Mouse (Mus musculus): ENCODE measurements at regions not wholly inside any gene's neighbourhood (a gene's known extent, or its start where the extent isn't known, plus 50 kb on each side); places are given as distances from the start of the nearest gene placed in this dataset.

DNA sequence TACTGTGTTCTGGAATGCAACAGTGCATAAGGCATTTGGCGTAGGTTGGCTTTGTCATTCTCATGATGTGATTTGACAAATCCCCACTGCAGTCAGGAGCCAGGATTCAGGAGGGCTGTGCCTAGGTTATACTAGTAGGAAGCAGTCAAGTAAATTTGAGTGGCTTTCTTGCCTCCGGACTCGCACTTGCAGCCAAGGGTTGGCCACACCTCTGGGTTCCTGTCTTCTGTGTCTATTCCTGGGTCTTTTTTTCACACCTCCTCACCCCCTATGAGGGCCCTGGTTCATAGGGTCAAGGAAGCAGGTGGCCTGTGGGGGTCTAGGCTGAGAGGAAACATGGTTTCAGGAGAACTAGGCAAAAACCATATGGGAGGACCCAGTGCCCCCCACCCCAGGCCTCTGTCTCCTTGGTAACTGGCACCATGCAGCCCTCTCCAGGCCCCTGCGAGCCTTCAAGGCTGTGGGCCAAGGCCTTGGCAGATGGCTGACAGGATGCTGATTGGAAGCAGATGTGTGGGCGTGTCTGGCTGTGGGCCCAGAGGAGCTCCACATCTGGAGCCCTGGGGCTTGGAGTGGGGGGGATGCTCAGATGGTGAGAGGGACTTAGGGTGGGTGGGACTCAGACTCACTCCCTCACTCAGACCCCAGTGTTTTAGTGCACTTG is 195.7 kb downstream of the Rgs3 start:
- peak; percentile 65 for ATAC-seq (replicated peaks; ENCODE audit: low read depth, poor library complexity, severe bottlenecking)

- peak; percentile 67 for ATAC-seq (replicated peaks; ENCODE audit: low read depth, poor library complexity, severe bottlenecking)
Measured at GRCm38 (mm10) chr4:62756721-62757206, 197.1 kb downstream of the Rgs3 start.

GRCm38 (mm10) chr4:62760748-62761604 is 201.3 kb downstream of the Rgs3 start:
- no peak for ATAC-seq (replicated peaks; ENCODE audit: low read depth, poor library complexity, severe bottlenecking)

DNA sequence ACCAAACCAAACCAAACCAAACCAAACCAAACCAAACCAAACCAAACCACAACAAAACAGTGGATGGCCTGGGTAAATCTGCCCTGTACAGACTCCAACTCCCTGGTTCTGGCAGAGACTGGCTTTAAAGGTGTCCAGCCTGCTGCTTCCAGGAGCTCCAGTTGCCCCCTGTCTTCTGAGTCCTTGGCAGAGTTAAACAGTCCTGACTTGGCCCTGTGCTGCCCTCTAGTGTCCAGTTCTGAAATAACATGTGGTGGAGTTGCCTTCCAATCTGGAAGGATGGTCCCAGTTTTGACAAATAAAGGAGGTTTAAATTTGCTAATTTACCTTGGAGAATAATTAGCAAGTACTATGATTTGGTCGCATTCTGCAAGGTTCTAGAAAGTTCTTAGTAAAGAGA is 202.0 kb downstream of the Rgs3 start:
- peak; percentile 45 for ATAC-seq (replicated peaks; ENCODE audit: low read depth, poor library complexity, severe bottlenecking)

DNA sequence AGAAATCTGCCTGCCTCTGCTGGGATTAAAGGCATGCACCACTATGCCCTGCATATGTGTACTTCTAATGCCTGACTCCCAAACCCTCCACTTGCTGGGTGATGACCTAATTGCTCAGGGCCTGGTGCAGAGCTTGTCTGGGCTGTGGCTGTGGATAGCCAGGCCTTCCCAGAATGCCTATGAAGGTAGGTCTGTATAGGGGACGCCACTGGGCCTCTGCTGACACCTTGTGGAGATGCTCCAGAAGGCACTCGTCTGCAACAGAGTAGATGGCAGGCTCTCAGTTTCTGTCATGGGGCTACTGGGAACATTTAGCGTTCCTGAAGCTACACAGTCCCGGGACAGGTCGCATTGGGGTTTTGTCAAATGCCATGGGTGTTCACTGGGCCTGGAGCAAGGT is 201.4 kb upstream of the Zfp618 start:
- ATAC-seq (replicated peaks; ENCODE audit: low read depth, poor library complexity, severe bottlenecking), result peak; percentile 95

- no peak for ATAC-seq (replicated peaks; ENCODE audit: low read depth, poor library complexity, severe bottlenecking)
Measured at GRCm38 (mm10) chr4:62769469-62770234, 195.7 kb upstream of the Zfp618 start.

- peak; percentile 85 for ATAC-seq (replicated peaks; ENCODE audit: low read depth, poor library complexity, severe bottlenecking)
Measured at GRCm38 (mm10) chr4:62775005-62775609, 190.3 kb upstream of the Zfp618 start.

GRCm38 (mm10) chr4:62776881-62777280 is 188.5 kb upstream of the Zfp618 start:
- ATAC-seq (replicated peaks; ENCODE audit: low read depth, poor library complexity, severe bottlenecking), result no peak

DNA sequence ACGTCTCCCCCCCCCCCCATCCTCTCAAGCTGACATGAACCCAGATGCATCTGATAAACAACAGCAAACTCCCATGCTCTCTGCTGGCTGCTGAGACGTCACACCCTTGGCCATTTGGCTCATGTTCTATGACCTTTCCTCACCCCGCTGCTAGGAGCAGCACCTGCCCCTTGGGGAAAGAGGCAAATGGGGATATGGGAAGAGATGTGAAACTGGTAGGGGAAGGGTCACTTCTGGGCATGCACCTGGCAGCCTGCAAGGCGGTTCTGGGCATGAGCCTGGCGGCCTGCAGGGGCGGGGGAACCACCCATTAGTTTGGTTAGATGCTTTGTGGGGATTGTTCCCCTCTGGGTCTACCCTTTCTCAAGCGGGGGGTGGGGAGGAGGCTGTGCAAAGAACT is 187.9 kb upstream of the Zfp618 start:
- ATAC-seq (replicated peaks; ENCODE audit: low read depth, poor library complexity, severe bottlenecking), result no peak

DNA sequence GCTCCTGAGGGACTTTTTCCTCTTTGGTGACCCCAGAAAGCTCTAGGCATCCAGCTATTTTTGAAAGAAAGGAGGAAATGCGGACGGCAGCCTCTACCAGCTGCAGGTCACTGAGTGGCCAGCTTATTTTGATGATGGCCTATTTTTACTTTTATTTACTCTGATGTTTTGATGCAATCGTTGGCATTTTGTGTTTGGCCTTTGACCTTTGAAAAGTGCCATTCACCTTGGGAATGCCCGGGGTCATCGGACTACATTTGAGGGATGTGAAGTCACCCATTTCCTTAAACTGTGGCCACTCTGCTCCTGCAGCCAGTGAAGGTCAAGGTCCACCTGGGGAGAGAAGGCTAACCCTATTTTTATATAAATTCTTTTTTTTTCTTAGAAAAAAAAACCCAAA is 186.8 kb upstream of the Zfp618 start:
- no peak for ATAC-seq (replicated peaks; ENCODE audit: low read depth, poor library complexity, severe bottlenecking)

DNA sequence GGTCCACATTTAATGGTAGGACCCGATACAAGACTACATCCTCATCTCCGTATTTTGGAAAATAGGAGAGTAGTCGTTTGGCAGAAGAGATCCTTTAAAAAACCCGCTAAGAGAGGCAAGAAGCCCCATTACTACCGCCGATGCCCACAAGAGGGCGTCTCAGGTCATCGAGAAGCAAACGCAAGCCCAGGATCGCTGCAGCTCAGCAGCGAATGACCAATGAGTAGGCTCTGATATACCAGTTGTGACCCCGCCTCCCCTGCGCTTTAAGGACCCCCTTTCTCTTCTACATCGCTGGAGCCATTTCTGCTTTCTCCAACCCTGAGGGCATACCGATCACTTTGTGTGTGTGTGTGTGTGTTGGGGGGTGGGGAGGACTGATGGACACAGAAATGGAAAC is 185.0 kb upstream of the Zfp618 start:
- ATAC-seq (replicated peaks; ENCODE audit: low read depth, poor library complexity, severe bottlenecking), result peak; percentile 90

- 0 out of 2 replicates have a peak, but pooled peaks have one; percentile 6 for ATAC-seq (replicated peaks; ENCODE audit: low read depth, poor library complexity, severe bottlenecking)
Measured at GRCm38 (mm10) chr4:62780837-62781236, 184.5 kb upstream of the Zfp618 start.

DNA sequence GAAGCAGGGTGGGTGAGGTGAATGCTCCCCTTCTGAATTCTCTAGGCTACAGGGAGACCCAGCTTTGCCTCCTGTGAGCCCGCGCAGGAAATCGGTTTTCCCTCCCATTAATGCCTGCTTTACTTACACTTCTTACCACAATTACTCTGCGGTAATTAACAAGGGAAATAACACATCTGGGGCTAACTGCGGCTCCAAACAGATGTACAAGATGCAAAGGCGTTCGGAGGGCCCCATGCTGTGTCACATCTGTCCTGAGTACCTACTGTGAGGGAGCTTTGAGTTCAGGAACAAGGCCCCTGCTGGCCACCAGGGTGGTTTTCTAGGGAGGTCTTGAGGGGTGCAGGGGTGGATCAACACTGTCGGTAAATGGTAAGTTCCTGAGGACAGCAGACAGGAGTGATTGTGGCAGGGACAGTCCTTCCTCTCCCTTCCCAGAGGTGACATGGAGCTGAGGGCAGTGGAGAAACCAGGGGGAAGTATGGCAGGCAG is 184.0 kb upstream of the Zfp618 start:
- peak; percentile 31 for ATAC-seq (replicated peaks; ENCODE audit: low read depth, poor library complexity, severe bottlenecking)

- no peak for ATAC-seq (replicated peaks; ENCODE audit: low read depth, poor library complexity, severe bottlenecking)
Measured at GRCm38 (mm10) chr4:62785711-62786110, 179.7 kb upstream of the Zfp618 start.

DNA sequence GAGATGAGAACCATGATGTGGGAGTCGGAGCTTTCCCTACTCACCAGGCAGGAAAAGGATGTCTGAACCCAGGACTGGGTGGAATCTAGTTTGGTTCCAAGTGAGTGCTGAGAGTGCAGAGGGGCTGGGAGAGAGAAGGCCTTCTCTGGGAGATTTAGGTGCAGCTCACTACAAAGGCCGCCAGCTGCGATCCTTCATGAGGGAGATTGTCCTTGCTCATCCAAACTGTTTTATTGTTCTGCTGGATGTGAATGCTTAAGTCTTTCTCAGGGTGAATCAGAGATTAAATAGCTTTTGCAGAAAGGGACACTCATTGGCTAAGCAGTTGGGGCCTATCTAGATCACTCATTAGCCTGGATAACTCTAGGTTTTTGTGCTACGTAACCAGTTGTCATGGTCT is 175.7 kb upstream of the Zfp618 start:
- no peak for ATAC-seq (replicated peaks; ENCODE audit: low read depth, poor library complexity, severe bottlenecking)

DNA sequence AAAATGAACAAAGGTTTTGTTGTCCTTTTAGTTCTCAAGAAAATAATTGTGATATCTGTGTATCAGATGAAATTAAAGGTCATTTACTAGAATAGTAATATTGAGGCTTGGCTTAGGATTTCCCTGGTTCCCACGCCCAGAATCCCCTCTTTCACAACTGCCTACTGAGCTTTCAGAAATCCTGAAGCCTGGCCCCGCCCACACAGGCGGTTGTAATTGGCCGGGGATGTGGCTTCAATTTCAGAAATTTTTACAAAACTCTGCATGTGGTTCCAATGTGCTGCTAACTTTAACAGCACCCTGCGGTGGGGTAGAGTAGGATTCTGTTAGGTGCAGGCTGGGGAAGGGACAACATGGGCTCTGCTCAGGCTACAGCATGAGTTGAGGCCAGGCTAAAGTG is 171.8 kb upstream of the Zfp618 start:
- 0 out of 2 replicates have a peak, but pooled peaks have one; percentile 24 for ATAC-seq (replicated peaks; ENCODE audit: low read depth, poor library complexity, severe bottlenecking)

- no peak for ATAC-seq (replicated peaks; ENCODE audit: low read depth, poor library complexity, severe bottlenecking)
Measured at GRCm38 (mm10) chr4:62795538-62795937, 169.8 kb upstream of the Zfp618 start.

GRCm38 (mm10) chr4:62799923-62800322 is 165.4 kb upstream of the Zfp618 start:
- no peak for ATAC-seq (replicated peaks; ENCODE audit: low read depth, poor library complexity, severe bottlenecking)

DNA sequence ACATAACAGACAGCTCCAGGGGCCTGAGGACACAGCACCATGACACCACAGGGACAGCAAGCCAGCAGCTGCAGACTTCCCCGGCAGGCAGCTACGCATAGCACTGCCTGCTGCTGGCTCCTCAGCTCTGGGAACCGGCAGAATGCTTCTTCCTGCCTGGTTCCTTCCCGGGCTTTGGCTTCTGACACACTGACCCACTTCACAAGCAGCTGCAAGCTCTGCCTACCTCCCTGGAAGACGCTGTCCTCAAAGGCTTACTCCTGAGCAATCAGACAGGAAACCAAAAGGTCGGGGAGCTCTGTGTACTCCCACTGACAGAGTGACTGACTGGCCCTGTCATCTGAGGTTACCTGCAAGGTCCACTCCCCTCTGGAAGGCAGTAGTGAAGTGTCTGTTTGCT is 159.5 kb upstream of the Zfp618 start:
- ATAC-seq (replicated peaks; ENCODE audit: low read depth, poor library complexity, severe bottlenecking), result peak; percentile 7; the same call in 1 of the 2 replicates

DNA sequence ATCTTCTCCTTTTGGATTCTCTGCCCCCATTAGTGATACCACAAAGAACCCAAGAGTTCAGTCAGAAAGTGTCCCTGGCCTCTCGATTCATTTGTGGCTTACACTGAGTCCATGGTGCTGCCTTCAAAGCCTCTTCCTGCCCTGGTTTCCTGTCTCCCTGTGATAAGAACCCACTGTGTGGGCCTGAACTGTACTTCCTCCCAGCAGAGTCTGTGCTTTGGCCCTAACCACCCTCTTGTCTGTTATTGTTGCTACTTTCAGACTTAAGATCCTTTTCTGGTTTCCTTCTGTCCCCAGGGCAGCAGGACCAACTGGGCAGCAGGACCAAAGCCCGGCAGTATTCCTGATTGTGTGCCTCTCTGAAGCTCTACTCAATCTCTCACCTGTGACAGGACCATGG is 158.6 kb upstream of the Zfp618 start:
- peak; percentile 95 for ATAC-seq (replicated peaks; ENCODE audit: low read depth, poor library complexity, severe bottlenecking)

All from common myeloid progenitor, adult 5-6 weeks (primary cell).